Mouse (Mus musculus) embryonic facial prominence, embryonic 14.5 days (tissue): ENCODE data around the gene Sppl2a. TPM values are rescaled to one million over a fixed set of nuclear protein-coding genes. Genes with fewer than 3 reads are reported as not detected.
A peak's percentile ranks its signal among the peaks of the same experiment; 100 is the strongest.

Experiments
- ATAC-seq: fragments of 200-750 bp; cut with Nextera tagmentation; 2 replicates; pipeline ENCODE4 v1.8.0; 2017; ENCODE audit warnings: low read depth, moderate number of reproducible peaks, moderate TSS enrichment
- DNase-seq: peaks from one replicate; pipeline ENCODE4 v3.0.0-alpha.2; 2015; ENCODE audit warnings: low spot score
- H3K27ac ChIP-seq: fragments of 300-500 bp; sonication (generic); replicated peaks from 2 replicates; pipeline ENCODE4 v1.5.1; 2014; ENCODE audit warnings: low read depth, mild to moderate bottlenecking, low read length, moderate library complexity
- H3K27me3 ChIP-seq: fragments of 300-500 bp; sonication (generic); replicated peaks from 2 replicates; pipeline ENCODE4 v1.6.1; 2014; ENCODE audit warnings: low read length; ENCODE audit not compliant: control insufficient read depth, insufficient read depth
- H3K36me3 ChIP-seq: fragments of 300-500 bp; sonication (generic); 2 replicates; pipeline ENCODE4 v1.6.1; 2014; ENCODE audit warnings: low read length, mixed read lengths; ENCODE audit not compliant: control insufficient read depth, insufficient read depth
- H3K4me1 ChIP-seq: fragments of 300-500 bp; sonication (generic); 2 replicates; pipeline ENCODE4 v1.6.1; 2014; ENCODE audit warnings: antibody characterized with exemption, low read length; ENCODE audit not compliant: control insufficient read depth, insufficient read depth
- H3K4me2 ChIP-seq: fragments of 300-500 bp; sonication (generic); 2 replicates; pipeline ENCODE4 v1.6.1; 2014; ENCODE audit warnings: low read depth, mild to moderate bottlenecking, low read length, moderate library complexity, mixed read lengths
- H3K4me3 ChIP-seq: fragments of 300-500 bp; sonication (generic); 2 replicates; pipeline ENCODE4 v1.5.1; 2014; ENCODE audit warnings: low read depth, mild to moderate bottlenecking, low read length
- H3K9ac ChIP-seq: fragments of 300-500 bp; sonication (generic); 2 replicates; pipeline ENCODE4 v1.6.1; 2014; ENCODE audit warnings: low read depth, mild to moderate bottlenecking, low read length, moderate library complexity, mixed read lengths
- H3K9me3 ChIP-seq: fragments of 300-500 bp; sonication (generic); 2 replicates; pipeline ENCODE4 v1.6.1; 2016; ENCODE audit warnings: low read length; ENCODE audit not compliant: control insufficient read depth
- whole genome bisulfite sequencing: fragments of 180-500 bp; shearing (Covaris S2); extraction: QIAGEN DNeasy Blood & Tissue Kit; methylation state at CpG from one replicate; pipeline ENCODE4 v1.1.7; 2014; 5-methylcytosine and 5-hydroxymethylcytosine counted together
- polyA plus RNA-seq: library from polyadenylated mRNA; unstranded; fragments of >200 nt; fragmentation: Nextera tagmentation; extraction: Ambion mirVana; gene quantifications from 2 replicates; pipeline ENCODE4 v1.2.1, GENCODE M21; 2014

Sppl2a gene
- polyA plus RNA-seq, 1 experiment from 2014 or later: 64.5 TPM

DNA sequence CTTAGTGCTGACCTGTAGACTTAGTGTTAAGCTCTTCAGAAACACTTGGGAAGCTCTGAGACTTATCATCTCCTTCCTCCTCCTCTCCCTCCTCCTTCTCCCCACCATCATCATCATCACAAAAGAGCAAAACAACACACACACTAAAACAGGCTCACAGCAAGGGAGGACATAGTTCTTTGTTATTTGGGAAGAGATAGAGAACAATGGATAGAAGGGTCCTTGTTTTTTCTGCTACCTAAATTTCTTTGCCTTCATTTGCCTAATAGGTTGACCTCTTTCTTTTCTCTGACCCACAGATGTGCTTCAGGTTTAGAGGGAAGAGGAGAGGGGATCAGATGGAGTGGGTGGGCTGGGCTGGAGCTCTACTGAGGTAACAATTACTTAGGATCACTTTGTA lies 14.6 kb upstream of the Sppl2a start:
- Histone ChIP-seq H3K9me3 (no peaks in the 10 kb centered on the region), H3K4me1 (no peaks in the 10 kb centered on the region), H3K4me3 (no peak overlapping the region), H3K27ac (no peak overlapping the region), H3K9ac (no peak overlapping the region), H3K36me3 (no peaks in the 10 kb centered on the region), H3K27me3 (no peaks in the 10 kb centered on the region), H3K4me2 (no peak overlapping the region)
- no peak for ATAC-seq
- no peak for DNase-seq

DNA sequence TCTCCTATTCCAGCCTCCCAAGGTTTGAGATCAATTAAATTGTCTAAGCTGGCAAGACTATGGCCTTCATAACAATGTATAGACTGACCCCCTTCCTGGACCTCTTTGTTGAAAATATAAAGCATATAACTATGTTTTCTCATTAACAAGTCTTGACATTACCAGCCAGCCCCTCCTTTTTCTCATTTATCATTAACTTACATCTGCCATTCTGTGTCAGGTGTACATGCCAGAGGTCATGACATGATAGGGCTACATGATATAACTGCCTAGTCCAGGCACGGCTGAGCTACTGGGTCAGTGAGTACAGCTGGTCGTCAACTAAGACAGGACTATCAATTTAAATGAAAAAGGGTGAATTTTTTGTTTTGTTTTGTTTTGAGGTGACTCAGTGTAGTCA lies 10.2 kb upstream of the Sppl2a start:
- H3K27me3 ChIP-seq: no peaks in the 10 kb centered on the region
- no peak for ATAC-seq
- 73% methylated on average over 2 of the region's 2 CpGs for WGBS
- H3K4me2 ChIP-seq: no peak overlapping the region
- H3K9ac ChIP-seq: no peak overlapping the region
- H3K9me3 ChIP-seq: no peaks in the 10 kb centered on the region
- no peaks in the 10 kb centered on the region for H3K4me1 ChIP-seq
- H3K27ac ChIP-seq: no peak overlapping the region
- DNase-seq: no peak
- H3K4me3 ChIP-seq: no peak overlapping the region
- no peaks in the 10 kb centered on the region for H3K36me3 ChIP-seq

DNA sequence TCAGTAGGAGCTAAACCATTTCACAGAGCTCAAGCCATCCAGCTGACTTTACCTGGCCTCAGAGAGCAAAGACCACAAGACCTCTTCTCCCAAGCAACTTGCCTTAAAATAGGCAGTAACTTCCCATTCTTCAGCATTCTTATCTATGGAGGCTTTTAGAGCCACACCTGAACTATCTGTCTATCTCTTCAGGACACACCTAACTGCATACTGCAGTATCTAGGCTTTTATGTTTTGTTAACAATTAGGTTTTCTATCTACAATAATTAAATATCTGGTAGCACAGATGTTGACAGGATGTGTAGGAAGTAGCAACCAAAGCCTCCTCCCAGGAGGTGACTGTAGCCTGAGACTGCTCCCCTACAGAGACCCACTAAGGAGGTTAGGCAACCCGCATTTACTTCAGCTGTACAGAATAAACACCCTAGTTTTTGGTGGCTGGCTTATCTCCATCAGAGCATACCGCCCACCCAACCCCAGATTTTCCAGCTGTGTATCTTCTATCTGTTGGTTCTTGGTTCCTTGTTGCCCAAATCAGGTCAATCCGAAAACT lies 7.4 kb upstream of the Sppl2a start:
- H3K36me3 ChIP-seq: no peaks in the 10 kb centered on the region

DNA sequence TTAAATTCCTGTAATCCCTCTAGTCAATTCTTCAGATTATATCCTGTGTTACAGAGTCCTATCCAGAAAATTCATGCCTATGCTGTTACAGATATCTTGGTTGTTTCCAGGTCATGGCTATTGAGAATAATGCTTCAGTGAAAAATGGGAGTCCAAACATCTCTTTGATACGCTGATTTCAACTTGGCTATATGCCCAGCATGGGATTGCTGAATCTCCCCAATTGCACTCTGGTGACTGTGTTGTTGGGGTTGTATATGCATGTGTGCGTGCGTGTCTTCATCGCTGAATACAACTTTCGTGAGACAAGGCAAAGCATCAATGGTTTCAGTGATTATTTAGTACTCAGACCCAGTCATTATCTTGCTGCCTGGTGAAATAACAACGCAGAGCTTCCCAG lies 5.0 kb upstream of the Sppl2a start:
- 60% methylated on average over 6 of the region's 6 CpGs for WGBS

More for the DNA sequence above, 7.4 kb upstream of the Sppl2a start:
- no peak overlapping the region for H3K4me3 ChIP-seq
- H3K4me1 ChIP-seq: no peaks in the 10 kb centered on the region
- no peaks in the 10 kb centered on the region for H3K27me3 ChIP-seq
- no peak for ATAC-seq
- H3K27ac ChIP-seq: no peak overlapping the region
- no peak for DNase-seq
- 73% methylated on average over 3 of the region's 3 CpGs for WGBS
- no peaks in the 10 kb centered on the region for H3K9me3 ChIP-seq
- H3K9ac ChIP-seq: no peak overlapping the region
- no peak overlapping the region for H3K4me2 ChIP-seq

DNA sequence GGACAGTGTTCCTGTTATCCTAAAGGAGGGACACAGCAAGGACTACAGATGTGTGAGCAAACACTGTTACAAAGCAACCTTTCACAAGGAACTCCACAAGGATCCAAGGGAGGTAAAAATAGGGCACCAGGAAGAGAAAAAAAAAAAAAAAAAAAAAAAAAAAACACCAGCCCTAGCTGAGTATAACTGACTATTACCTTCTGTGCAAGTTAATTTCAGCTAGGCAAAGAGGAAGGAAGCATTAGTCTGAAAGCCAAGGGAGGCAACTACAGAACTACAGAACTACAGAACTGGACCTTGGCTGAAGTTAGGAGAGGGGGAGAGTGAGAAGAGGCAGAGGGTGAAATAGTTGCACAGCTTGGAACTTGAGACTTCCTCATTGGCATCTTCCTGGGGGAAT lies 886 bp upstream of the Sppl2a start:
- peaks cover 11% of the 10 kb centered on the region; the same call in 1 of the 2 replicates for H3K4me1 ChIP-seq
- H3K27me3 ChIP-seq: no peaks in the 10 kb centered on the region
- H3K4me2 ChIP-seq: peak overlapping the region; percentile 76
- H3K4me3 ChIP-seq: no peak overlapping the region
- H3K9me3 ChIP-seq: no peaks in the 10 kb centered on the region
- H3K27ac ChIP-seq: peak overlapping the region; percentile 99
- DNase-seq: peak; percentile 5
- H3K36me3 ChIP-seq: no peaks in the 10 kb centered on the region
- 0 out of 2 replicates have a peak overlapping the region, but pooled peaks have one; percentile 88 for H3K9ac ChIP-seq
- no peak for ATAC-seq

More for the DNA sequence above, 5.0 kb upstream of the Sppl2a start:
- Histone ChIP-seq H3K27me3 (no peaks in the 10 kb centered on the region), H3K27ac (no peak overlapping the region), H3K9me3 (no peaks in the 10 kb centered on the region), H3K4me2 (no peak overlapping the region), H3K4me3 (no peak overlapping the region), H3K36me3 (no peaks in the 10 kb centered on the region), H3K9ac (no peak overlapping the region), H3K4me1 (0 out of 2 replicates have a peak, but pooled peaks cover 4% of the 10 kb centered on the region)
- DNase-seq (peak; percentile 29), ATAC-seq (no peak)

DNA sequence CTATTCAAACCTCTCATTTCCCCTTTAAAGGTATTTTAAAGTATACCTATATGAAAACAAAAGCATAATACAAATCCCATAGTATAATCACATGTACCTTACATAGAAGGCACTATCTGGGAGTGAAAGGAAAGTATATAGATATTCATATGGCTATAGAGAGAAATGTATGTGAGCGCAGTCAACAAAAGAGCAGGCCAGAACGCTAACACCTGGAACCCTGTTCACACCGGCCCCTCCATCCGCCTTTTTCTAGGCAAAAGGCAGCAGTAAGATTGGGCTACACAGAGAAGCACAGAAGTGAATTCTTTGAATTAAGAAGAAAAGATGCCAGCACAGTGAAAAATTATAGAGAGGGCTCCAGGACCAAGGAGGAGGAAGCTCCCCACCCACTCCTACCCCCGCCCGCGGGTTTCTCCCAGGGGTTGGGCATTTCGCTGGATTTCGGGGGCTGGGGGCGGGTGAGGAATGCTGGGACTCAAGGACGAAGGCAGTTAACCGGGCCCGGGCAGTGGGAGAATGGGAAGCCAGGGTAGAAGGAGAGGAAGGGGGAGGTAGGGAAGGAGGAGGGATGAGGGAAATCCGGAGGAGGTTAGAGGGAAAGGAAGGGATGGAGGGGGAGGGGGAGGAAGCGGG lies 656 bp downstream of the Sppl2a start:
- peaks cover under 1% of the 10 kb centered on the region; the same call in 1 of the 2 replicates for H3K36me3 ChIP-seq
- no peaks in the 10 kb centered on the region for H3K27me3 ChIP-seq
- WGBS: under 1% methylated on average over 15 of the region's 15 CpGs
- H3K4me3 ChIP-seq: peak overlapping the region; percentile 59
- peak overlapping the region; percentile 99 for H3K27ac ChIP-seq
- peak overlapping the region; percentile 76 for H3K4me2 ChIP-seq
- H3K9me3 ChIP-seq: no peaks in the 10 kb centered on the region
- peak; percentile 15; the same call in 1 of the 2 replicates for ATAC-seq
- H3K4me1 ChIP-seq: peaks cover 11% of the 10 kb centered on the region; the same call in 1 of the 2 replicates
- peak overlapping the region; percentile 88 for H3K9ac ChIP-seq
- no peak for DNase-seq

DNA sequence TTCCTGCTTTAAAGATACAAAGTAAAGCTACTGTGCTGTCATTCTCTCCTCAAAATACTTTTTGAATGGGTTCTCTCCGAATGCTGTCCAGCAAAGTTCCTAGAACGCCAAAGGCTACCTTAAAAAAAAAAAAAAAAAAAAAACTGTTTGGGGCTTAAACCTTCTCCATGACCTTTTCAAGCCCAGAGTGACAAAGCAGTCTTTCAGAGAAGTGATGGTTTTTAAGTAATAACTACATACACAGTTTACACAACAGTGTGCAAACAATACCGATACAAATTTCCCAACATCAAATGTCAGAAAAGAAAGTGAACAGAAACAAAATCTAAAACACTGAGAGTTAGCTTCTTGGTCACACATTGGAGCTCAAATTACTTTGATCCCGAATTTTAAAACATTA lies 1.3 kb downstream of the Sppl2a start:
- ATAC-seq: no peak
- Histone ChIP-seq H3K4me3 (peak overlapping the region; percentile 59), H3K36me3 (peaks cover 6% of the 10 kb centered on the region; the same call in 1 of the 2 replicates), H3K4me2 (peak overlapping the region; percentile 76), H3K4me1 (peaks cover 11% of the 10 kb centered on the region; the same call in 1 of the 2 replicates), H3K27ac (peak overlapping the region; percentile 99), H3K27me3 (no peaks in the 10 kb centered on the region), H3K9me3 (no peaks in the 10 kb centered on the region), H3K9ac (peak overlapping the region; percentile 40)
- no peak for DNase-seq
- 41% methylated on average over 4 of the region's 4 CpGs for WGBS

DNA sequence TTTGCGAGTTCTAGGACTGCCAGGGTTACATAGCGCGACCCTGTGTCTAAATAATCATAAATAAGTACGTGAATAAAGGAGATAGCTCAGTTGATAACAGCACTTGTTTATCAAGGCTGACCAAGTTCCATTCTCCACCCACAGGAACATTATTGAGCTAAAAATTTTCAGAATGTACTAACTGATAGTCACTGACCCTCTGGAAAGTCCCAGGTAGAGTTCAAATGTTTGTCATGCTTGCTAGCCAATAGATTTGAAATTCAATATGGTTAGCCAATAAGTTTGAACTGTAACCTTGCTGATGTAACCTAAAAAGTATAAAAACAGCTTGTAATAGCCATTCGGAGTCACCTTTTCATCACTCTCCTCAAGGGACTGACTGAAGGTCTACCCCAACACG lies 4.4 kb downstream of the Sppl2a start:
- Histone ChIP-seq H3K27ac (no peak overlapping the region), H3K4me1 (peaks cover 11% of the 10 kb centered on the region; the same call in 1 of the 2 replicates), H3K9me3 (no peaks in the 10 kb centered on the region), H3K4me3 (no peak overlapping the region), H3K36me3 (peaks cover 26% of the 10 kb centered on the region), H3K4me2 (no peak overlapping the region), H3K27me3 (no peaks in the 10 kb centered on the region), H3K9ac (no peak overlapping the region)
- 92% methylated on average over 6 of the region's 6 CpGs for WGBS
- ATAC-seq: no peak
- DNase-seq: no peak
